Mouse (Mus musculus) ES-E14 (cell line): ENCODE data around the gene Adgrv1.

Source experiments
- CHD2 ChIP-seq: IDR thresholded peaks from 2 replicates; pipeline ENCODE4 v1.6.1; 2014; ENCODE audit warnings: mild to moderate bottlenecking, low read depth, low read length, inconsistent platforms
- HCFC1 ChIP-seq: IDR thresholded peaks from 2 replicates; pipeline ENCODE4 v1.6.1; 2012; ENCODE audit warnings: low read length, inconsistent platforms, borderline replicate concordance; ENCODE audit not compliant: insufficient read depth
- MAFK ChIP-seq: IDR thresholded peaks from 2 replicates; pipeline ENCODE4 v1.6.1; 2014; ENCODE audit warnings: mild to moderate bottlenecking, low read depth, low read length, inconsistent platforms; ENCODE audit not compliant: insufficient read depth
- ZC3H11A ChIP-seq: IDR thresholded peaks from 2 replicates; pipeline ENCODE4 v1.6.1; 2012; ENCODE audit warnings: low read depth, mild to moderate bottlenecking, inconsistent platforms, low read length, borderline replicate concordance
- ZNF384 ChIP-seq: IDR thresholded peaks from 2 replicates; pipeline ENCODE4 v1.6.1; 2012; ENCODE audit warnings: low read depth, low read length, inconsistent platforms

- TF ChIP-seq ZC3H11A, result no peak
- no peak for TF ChIP-seq HCFC1
- TF ChIP-seq CHD2, result no peak
- TF ChIP-seq MAFK, result no peak
- no peak for TF ChIP-seq ZNF384
These were observed 332.1 kb downstream of the Adgrv1 start for GRCm38 (mm10) chr13:81300851-81301250.
